Mouse (Mus musculus) spleen, postnatal 36 days (tissue): ENCODE results near the gene Adora3.
"Not testable (repeated sequence)": the region's sequence is repeated elsewhere in the genome, so short reads cannot be mapped to it uniquely, and the experiment has no call there.

Source experiments
- DNase-seq, 2 experiments: peaks; one replicate each; pipeline ENCODE4 v3.0.0; 2022; ENCODE audit warnings: low spot score in 2 of 2, mixed read lengths in 1 of 2

Adora3 gene

DNA sequence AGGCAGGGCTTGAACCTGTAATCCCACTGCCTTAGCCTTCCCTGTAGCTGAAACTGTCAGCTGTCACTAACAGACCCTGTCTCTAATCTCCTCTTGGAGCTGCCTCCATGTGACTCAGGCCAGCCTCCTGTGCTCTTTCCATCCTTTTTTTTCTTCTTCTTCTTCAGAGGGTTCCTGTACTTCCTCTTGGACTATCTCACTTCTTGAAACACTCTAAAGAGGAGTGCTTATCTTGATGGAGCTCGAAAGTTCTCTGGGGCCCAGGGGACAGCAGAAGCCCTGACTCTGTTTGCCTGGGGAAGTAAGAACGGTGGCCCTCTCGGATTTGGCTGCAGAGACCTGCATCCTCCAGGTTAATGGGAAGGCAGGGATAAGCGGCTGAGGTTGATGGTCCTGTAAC lies 33.6 kb downstream of the Adora3 start:
- no peak for DNase-seq

- no peak for DNase-seq
These were observed 34.1 kb downstream of the Adora3 start for GRCm38 (mm10) chr3:105904721-105905120.

DNA sequence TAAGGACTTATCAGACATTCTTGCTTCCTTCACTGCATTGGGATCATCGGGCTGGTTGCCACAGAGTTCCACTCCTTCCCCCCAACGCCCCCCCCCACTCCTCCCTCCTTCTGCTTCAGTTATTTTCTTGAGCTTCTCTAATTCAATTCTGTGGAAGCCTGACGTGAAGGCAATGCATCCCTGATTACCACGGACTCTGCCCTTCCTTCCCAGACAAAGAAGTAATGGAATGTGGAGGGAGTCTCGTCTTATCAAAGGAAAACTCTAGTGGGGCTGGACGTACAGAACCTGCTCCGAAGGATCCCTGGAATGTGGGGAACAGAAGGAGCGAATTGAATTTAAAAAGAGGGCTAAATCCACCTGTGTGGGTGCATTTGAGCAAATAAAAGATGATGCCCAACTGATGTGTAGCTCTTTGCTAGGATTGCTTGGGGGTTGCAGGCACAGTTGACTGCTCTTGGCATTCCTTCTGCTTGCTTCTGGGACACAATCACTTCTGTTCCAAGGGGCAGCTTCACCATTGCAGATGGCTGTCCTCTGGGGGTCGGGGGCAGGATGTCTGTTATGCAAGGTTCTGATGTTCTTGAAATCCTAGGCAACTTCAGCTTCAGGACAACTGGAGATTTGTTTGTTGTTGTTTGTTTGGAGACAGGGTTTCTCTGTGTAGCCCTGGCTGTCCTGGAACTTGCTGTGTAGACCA lies 37.4 kb downstream of the Adora3 start:
- DNase-seq: no peak

GRCm38 (mm10) chr3:105908976-105909375 lies 38.3 kb downstream of the Adora3 start:
- DNase-seq: no peak

DNA sequence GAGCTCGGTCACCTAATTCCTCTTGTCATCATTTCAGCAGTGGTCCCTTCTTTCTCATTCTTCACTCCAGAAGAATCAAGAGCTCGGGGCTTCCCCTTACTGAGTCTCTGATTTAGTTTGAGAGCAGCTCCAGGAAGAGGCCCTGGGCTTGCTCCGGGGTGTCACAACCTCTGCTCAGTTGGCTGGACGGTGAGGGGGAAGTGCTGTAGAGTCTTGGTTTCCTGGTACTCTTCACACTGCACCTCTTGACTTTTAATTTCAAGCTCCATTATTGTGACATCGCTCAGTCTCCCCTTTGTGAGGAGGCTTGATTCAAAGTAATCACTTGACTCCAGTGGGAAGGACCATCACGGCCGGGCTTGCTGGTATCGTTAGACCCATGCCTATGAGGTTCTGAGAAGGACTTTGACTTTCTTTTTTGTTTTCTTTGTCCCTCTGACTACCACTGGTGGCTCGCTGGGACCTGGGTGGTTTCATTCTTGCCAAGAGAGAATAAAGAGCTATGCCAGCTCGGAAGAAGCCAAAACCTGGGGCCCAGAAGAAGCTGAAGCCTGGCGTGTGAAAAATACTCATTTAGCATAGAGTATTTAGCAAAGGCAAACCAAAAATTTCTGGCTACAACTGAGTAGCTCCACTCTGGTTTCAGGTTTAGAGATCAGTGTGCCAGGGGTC lies 40.0 kb downstream of the Adora3 start:
- peak; percentile 73 for DNase-seq

GRCm38 (mm10) chr3:105912097-105912880 lies 41.6 kb downstream of the Adora3 start:
- DNase-seq: no peak

DNA sequence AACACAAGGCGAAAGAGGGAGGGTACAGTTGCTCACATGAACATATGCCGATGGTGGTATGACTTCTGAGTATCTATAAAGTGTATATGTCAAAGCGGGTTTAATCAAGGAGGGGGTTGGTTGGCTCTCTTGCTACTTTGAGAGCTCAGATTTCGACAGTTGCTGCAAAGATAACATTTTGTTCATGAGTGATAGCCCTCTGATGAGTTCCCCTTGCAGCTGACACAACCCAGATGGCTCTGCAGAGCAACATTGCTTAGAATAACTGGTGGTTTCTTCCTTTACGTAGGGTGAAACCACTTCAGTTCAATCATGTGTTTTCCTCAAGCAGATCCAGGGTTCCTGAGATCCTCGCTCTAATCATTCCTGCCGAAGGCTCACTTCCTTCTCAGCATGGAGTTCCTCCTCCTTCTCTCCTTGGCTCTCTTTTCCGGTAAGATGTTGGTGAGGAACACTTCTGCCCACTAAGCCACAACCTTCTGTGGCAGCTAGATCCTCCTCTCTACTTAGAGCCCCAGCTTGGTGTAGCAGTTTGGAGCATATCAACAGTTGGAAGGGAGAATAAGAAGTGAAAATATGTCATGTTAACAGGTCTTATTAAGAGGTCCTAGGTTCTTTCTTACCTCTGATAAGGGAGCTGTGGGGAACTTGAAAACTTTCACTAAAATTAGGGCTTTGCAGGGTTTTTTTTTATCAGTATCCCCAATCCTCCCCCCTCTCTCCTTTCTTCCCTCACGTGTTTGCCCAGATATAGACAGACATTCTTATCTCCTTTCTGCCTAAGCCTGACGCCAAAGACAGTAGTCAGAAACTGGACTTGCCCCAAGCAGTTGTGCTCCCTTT lies 43.4 kb downstream of the Adora3 start:
- no peak for DNase-seq

DNA sequence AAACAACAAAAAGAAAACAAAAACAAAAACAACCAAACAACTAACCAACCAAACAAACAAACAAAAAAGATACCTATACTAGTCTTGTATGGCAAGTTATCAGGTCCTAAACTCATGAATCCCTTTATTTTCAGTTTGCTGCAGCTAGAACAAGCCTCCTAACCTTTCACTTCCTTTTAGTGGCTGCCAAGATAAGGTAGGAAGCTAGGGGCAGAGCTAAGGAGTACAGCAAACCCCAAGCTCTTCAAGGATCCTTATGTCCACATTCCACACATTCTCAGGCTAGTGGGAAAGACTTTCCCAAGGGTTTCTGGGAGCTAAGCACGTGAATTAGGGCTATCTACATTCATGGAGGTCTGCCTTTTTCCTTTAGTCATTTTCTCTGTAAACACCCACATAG lies 44.6 kb downstream of the Adora3 start:
- DNase-seq: no peak

DNA sequence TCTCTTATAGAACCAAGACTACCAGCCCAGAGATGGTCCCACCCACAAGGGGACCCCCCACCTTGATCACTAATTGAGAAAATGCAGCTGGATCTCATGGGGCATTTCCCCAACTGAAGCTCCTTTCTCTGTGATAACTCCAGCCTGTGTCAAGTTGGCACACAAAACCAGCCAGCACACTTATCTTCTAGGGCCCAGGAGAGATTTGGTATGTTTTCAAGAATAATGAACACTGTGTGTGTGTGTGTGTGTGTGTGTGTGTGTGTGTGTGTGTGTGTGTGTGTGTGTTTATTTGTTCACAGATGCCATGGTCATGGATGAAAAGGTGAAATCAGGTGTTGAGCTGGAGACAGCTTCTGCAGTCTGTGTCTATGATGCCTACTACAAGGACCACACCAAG lies 45.8 kb downstream of the Adora3 start:
- DNase-seq: not testable (repeated sequence)

DNA sequence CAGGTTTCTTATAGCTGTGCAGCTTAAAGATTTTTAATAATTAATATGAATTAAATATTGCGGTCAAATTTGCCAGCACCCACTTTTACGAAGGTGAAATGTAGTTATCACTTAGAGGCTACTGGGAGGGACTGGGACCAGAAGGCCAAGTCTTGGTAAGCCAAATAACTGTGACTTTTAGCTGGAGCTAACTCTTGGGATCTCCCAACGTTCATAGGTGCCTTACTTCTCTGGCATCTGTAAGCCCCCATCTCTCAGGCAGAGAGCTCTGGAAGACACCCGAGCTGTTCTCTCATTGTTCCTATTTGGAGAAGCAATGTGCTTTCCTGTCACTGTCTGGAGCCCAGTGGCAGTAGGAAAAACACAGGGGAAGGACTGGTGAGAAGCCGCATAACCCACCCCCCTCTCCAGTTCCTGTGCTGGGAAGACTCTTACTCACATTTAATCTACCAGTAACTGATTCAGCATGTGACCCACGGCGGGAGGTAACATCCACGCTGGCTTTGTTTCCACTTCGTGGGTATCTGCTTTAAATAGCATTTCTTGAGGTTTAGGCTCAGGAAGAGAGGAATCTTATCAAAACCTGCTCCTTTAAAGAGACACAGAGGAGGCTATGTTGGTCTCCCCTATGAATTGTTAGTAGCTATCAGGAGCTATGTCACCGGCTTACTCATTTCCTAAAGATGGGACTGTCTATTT lies 47.1 kb downstream of the Adora3 start:
- DNase-seq: no peak

DNA sequence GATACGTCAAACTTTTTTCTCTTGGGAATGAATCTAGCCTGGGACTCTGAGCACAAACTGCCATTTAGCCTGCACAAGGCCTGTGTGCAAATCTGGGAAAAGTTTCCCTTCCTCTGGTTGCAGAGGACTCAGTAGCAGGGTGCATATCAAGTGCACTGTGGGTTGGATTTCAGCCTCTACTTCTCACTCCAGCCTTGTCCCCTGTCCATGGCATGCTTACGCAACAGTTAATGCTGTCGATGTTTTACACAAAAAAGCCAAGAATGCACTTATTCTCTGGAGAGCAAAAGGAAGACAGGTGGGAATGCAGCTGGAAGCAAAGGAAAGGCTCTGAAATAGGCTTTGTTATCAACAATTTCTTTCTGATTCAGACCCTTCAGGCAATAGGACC lies 47.7 kb downstream of the Adora3 start:
- no peak for DNase-seq

DNA sequence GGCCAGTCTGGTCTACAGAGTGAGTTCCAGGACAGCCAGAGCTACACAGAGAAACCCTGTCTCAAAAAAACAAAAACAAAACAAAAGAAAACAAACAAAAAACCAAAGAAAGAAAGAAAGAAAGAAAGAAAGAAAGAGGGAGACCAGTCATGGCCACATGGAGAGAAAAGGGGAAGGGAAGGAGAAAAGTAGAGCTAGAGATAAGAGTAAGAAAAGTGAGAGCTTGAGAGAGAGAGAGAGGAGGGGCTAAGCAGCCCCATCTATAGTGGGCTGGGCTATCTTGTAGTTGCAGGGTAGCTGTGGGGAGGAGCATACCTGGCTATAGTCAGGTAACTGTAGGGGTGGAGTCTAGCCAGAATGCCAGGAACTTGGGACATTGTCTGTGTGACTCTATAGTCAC lies 50.1 kb downstream of the Adora3 start:
- DNase-seq: not testable (repeated sequence)

GRCm38 (mm10) chr3:105921959-105922358 lies 51.3 kb downstream of the Adora3 start:
- peak in 1 of 2 experiments; percentile 50 for DNase-seq

- no peak for DNase-seq
These were observed 54.0 kb downstream of the Adora3 start for GRCm38 (mm10) chr3:105924616-105925015.

DNA sequence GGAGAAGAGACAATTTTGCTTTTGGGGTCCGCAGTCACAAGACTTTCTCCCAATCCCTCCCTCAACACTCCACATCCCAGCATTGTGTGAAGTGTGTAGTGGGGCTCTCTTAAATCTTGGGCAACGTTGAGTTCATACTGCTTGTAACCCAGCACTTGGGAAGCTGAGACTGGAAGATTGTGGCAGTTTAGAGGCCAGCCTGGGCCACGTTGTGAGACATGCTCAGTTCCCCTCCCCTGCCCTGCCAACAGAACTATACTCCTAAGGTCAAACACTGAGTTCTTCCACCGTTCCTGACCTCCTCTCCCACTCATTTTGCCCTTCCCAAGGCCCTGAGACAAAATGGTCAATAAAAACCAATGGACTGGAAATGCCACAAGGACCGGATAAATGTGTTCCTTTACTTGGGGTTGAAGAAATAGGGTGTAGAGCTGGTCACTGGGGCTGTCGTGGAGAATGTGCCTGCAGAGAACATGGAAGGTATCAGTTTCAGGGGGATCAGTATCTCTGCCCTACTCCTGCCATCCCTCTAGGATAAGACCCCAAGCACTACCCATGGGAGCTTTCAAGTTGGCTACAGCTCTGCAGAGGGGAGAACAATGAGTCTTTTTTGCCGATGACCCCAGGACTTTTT lies 57.0 kb downstream of the Adora3 start:
- DNase-seq: no peak

DNA sequence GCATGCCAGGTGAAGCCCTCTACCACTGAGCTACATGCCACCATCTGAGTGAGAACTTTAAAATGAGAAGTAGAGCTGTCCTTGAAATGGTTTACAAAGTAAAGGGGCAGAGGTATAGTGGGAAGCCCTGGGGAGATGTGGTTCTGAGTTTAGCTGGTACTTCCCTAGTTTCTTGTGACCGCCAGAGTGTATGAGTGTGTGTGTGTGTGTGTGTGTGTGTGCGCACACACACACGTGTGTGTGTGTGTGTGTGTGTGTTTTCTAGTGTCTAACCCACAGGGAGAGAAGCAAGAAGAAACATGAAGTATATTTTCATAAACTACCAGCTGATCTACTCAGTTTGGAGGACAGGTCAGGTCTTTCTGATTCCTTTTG lies 57.5 kb downstream of the Adora3 start:
- DNase-seq: peak; percentile 30 to 41

DNA sequence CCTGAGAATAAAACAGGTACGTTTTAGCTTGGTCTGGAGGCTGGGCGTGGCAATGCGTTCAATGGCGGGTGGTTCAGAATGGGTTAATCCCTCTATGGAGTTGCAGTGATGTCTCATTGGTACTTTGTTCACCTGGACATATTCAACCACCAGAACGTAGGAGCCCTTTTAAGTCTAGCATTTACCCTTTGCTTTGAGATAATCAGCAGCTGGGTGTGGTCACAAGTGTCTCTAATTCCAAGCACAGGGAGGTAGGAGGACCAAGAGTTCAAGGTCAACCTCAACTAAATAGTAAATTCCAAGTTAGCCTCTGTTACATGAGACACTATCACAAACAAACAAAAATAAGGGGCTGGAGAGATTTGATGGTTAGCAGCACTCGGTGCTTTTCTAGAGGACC lies 58.1 kb downstream of the Adora3 start:
- no peak for DNase-seq

GRCm38 (mm10) chr3:105929821-105930220 lies 59.2 kb downstream of the Adora3 start:
- no peak for DNase-seq

GRCm38 (mm10) chr3:105931095-105931494 lies 60.4 kb downstream of the Adora3 start:
- DNase-seq: no peak

- peak in 1 of 2 experiments; percentile 39 for DNase-seq
These were observed 61.8 kb downstream of the Adora3 start, which contains the start of gene I830077J02Rik for GRCm38 (mm10) chr3:105932240-105933071. Gene I830077J02Rik, minus strand, starts transcription at chr3:105932664.
